In the genomic region with DNA sequence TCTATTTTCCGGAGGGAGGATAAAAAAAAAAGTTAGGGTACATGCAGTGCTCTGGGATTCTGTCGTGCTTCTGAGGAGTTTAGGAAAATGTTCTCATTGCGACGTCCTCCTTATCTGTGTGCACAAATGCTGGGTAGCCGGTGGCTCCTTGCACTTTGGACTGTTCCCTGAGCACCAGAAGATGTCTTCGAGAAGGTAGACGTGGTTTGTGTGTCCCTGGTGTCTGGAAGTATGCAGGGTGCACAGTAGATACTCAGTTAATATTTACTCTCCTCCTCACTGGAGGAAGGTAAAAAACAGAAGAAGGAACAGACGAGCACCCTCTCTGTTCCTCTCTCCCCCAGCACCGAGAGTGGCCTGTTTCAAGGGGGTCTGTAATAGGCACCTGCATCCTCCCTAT, we compare ENCODE assay signal across 24 mouse cellular contexts. TPM values are rescaled to one million over a fixed set of nuclear protein-coding genes. Genes with fewer than 3 reads are reported as not detected.
DNase-seq lines count a peak whose midpoint lies in the region; ATAC-seq and TF ChIP-seq lines count a peak whose summit lies in the region.
"Had no signal": no experiment of that assay in that cellular context is flagged by ENCODE, and none has a peak within 500 bp of the region (broad histone marks: within the 10 kb centered on the region; RNA-seq: fewer than 3 reads in every experiment).

No protein-coding gene starts in this region.

- 69% methylated on average over 9 of the region's 9 CpGs for WGBS in heart, embryonic 12.5 days
- 77% methylated on average over 9 of the region's 9 CpGs for WGBS in kidney, embryonic 16.5 days

- no peak overlapping the region for H3K4me2 ChIP-seq in heart, embryonic 12.5 days
- no peak overlapping the region for H3K4me2 ChIP-seq in kidney, embryonic 16.5 days (replicated peaks; ENCODE audit: low read depth, low read length)
- H3K4me2 ChIP-seq: embryonic facial prominence, embryonic 13.5 days; limb, embryonic 13.5 days; liver, embryonic 13.5 days; neural tube, embryonic 15.5 days had no signal

- no peaks in the 10 kb centered on the region for H3K27me3 ChIP-seq in heart, embryonic 12.5 days (replicated peaks)
- no peaks in the 10 kb centered on the region for H3K27me3 ChIP-seq in kidney, embryonic 16.5 days (ENCODE audit: insufficient read depth, low read length)
- H3K27me3 ChIP-seq: CH12.LX; limb, embryonic 13.5 days; liver, embryonic 13.5 days; neural tube, embryonic 15.5 days had no signal

- H3K4me3 ChIP-seq in heart, embryonic 12.5 days = no peak overlapping the region
- no peak overlapping the region for H3K4me3 ChIP-seq in kidney, embryonic 16.5 days (ENCODE audit: low read length)
- no peak overlapping the region for H3K4me3 ChIP-seq in left cerebral cortex, adult 2 months
- H3K4me3 ChIP-seq: embryonic facial prominence, embryonic 13.5 days; hindbrain, embryonic 10.5 days; limb, embryonic 13.5 days; liver, embryonic 13.5 days; neural tube, embryonic 15.5 days had no signal

- no peaks in the 10 kb centered on the region for H3K9me3 ChIP-seq in heart, embryonic 12.5 days (replicated peaks)
- H3K9me3 ChIP-seq in kidney, embryonic 16.5 days (ENCODE audit: low read length) = no peaks in the 10 kb centered on the region
- H3K9me3 ChIP-seq: embryonic facial prominence, embryonic 13.5 days; hindbrain, embryonic 10.5 days; limb, embryonic 13.5 days; liver, embryonic 13.5 days; neural tube, embryonic 15.5 days had no signal

- no peak for DNase-seq in heart, adult 8-10 months (ENCODE audit: low spot score)
- peak; percentile 27 for DNase-seq in kidney, adult 11 months
- no peak for DNase-seq in left cerebral cortex, adult 2 months (ENCODE audit: extremely low spot score in 1 of 2, low spot score in 2 of 2)
- no peak for DNase-seq in left cerebral cortex, adult 9 months (ENCODE audit: low spot score in 2 of 2)
- DNase-seq in yolk sac, embryonic 10.5 days (ENCODE audit: low spot score) = peak; percentile 53
- DNase-seq: adrenal gland, postnatal 25 days; cerebellum, adult 11-12 months; cerebellum, postnatal 14 days; gastrocnemius, postnatal 14 days; liver, embryonic 13.5 days; right cerebral cortex, postnatal 14 days; spleen, adult 18-20 months; thymus, postnatal 25 days had no signal

- no peak for ATAC-seq in heart, embryonic 12.5 days (ENCODE audit: insufficient number of reproducible peaks, low FRiP score)
- no peak for ATAC-seq in kidney, embryonic 16.5 days (ENCODE audit: low FRiP score, low TSS enrichment)
- ATAC-seq: forebrain, embryonic 14.5 days; hindbrain, postnatal 0 days; midbrain, embryonic 16.5 days had no signal

- intact Hi-C loops in left cerebral cortex, adult 2 months (cut with DNase I) = loop anchor here (5.0 kb wide), 1 partner anchor 126 kb away; no protein-coding TSS in a partner anchor

- no peaks in the 10 kb centered on the region for H3K36me3 ChIP-seq in heart, embryonic 12.5 days
- H3K36me3 ChIP-seq in kidney, embryonic 16.5 days (ENCODE audit: insufficient read depth, low read length) = no peaks in the 10 kb centered on the region
- H3K36me3 ChIP-seq: embryonic facial prominence, embryonic 13.5 days; hindbrain, embryonic 10.5 days; limb, embryonic 13.5 days; liver, embryonic 13.5 days; neural tube, embryonic 15.5 days had no signal

- H3K9ac ChIP-seq in heart, embryonic 12.5 days = no peak overlapping the region
- H3K9ac ChIP-seq in kidney, embryonic 16.5 days (replicated peaks; ENCODE audit: low read length) = no peak overlapping the region
- H3K9ac ChIP-seq: embryonic facial prominence, embryonic 13.5 days; limb, embryonic 13.5 days; liver, embryonic 13.5 days; neural tube, embryonic 15.5 days had no signal

- H3K27ac ChIP-seq in heart, embryonic 12.5 days (ENCODE audit: poor library complexity, severe bottlenecking) = peak overlapping the region; percentile 95
- H3K27ac ChIP-seq in kidney, embryonic 16.5 days (ENCODE audit: low read length) = no peak overlapping the region
- peak overlapping the region; percentile 6; the same call in 1 of the 2 replicates for H3K27ac ChIP-seq in left cerebral cortex, adult 2 months
- H3K27ac ChIP-seq: embryonic facial prominence, embryonic 13.5 days; hindbrain, embryonic 10.5 days; liver, embryonic 13.5 days had no signal

- TF ChIP-seq CTCF in left cerebral cortex, adult 2 months (IDR thresholded peaks at IDR 0.05) = no peak

- H3K4me1 ChIP-seq in heart, embryonic 12.5 days (replicated peaks) = peaks cover 67% of the 10 kb centered on the region
- H3K4me1 ChIP-seq in kidney, embryonic 16.5 days (ENCODE audit: insufficient read depth, low read length) = peaks cover 36% of the 10 kb centered on the region

RNA-seq across cellular contexts. Expression of a gene that starts 44.6 kb away (rescaled TPM):
- 5.6 TPM in 2 replicates for polyA plus RNA-seq in heart, embryonic 12.5 days (2016; fragmentation: Nextera tagmentation; extraction: Ambion mirVana)
- total RNA-seq in heart, adult 8-10 months (2022) = 10 to 100 TPM; 34.4 to 37.7 (median 35.1) TPM
- polyA plus RNA-seq in kidney, embryonic 16.5 days (2015; fragmentation: Nextera tagmentation; extraction: Ambion mirVana) = 11.1 and 12.7 TPM in 2 replicates
- 100 to 1,000 TPM; 104 to 119 TPM for total RNA-seq in left cerebral cortex, adult 2 months (2021)
- total RNA-seq: CH12.LX, MEL had no signal

Comparison
In these comparisons a context has a peak if more than half of its experiments do, and no peak if none do; other contexts are left out.
1. DNase-seq: peak in kidney, adult 11 months (single experiment) and yolk sac, embryonic 10.5 days (single experiment); none in heart, adult 8-10 months (single experiment), left cerebral cortex, adult 2 months (0 of 2) and left cerebral cortex, adult 9 months (0 of 2).